Mouse (Mus musculus): ENCODE data around the gene Klhdc4.

Klhdc4 gene

GRCm38 (mm10) chr8:121749501-121749900 lies 79.9 kb downstream of the Klhdc4 start:
- DNase-seq (ENCODE audit: low spot score) = no peak

Measured in layer of hippocampus, adult 11-12 months (tissue).